Mouse (Mus musculus) kidney, adult 2 months (tissue): Measurements from ENCODE around the gene Hoxc5.

Experiments used
- CTCF ChIP-seq: fragments of 200-500 bp; conservative IDR thresholded peaks from 2 replicates; pipeline ENCODE4 v1.5.1; 2011; ENCODE audit warnings: low read depth, mild to moderate bottlenecking, control low read depth, low read length, moderate library complexity, mixed read lengths; ENCODE audit not compliant: insufficient read depth, insufficient read length
- POLR2A ChIP-seq: fragments of 200-500 bp; IDR thresholded peaks from one replicate; pipeline ENCODE4 v1.6.1; 2011; ENCODE audit warnings: low read depth, low read length, control low read depth

- no peak for TF ChIP-seq CTCF
- no peak for TF ChIP-seq POLR2A
Measured at GRCm38 (mm10) chr15:102954192-102955006, 12.8 kb upstream of the Hoxc5 start, which contains the start of gene Hoxc11.
